Mouse (Mus musculus) brown adipose tissue, adult 24 weeks (tissue): ENCODE measurements around the gene Gm8362. TPM values are rescaled to one million over a fixed set of nuclear protein-coding genes. Genes with fewer than 3 reads are reported as not detected.
"Not testable (repeated sequence)": the region's sequence is repeated elsewhere in the genome, so short reads cannot be mapped to it uniquely, and the experiment has no call there.

Experiments used
- H3K27ac ChIP-seq: fragments of 200-500 bp; replicated peaks from 2 replicates; pipeline ENCODE4 v1.5.1; 2012; ENCODE audit warnings: low read depth, mild to moderate bottlenecking, low read length
- H3K4me1 ChIP-seq: fragments of 200-500 bp; 2 replicates; pipeline ENCODE4 v1.6.1; 2012; ENCODE audit warnings: low read length, mixed read lengths; ENCODE audit not compliant: control insufficient read depth, insufficient read depth, insufficient read length
- H3K4me3 ChIP-seq: fragments of 200-500 bp; 2 replicates; pipeline ENCODE4 v1.5.1; 2012; ENCODE audit warnings: low read depth, mild to moderate bottlenecking, low read length, moderate library complexity; ENCODE audit not compliant: insufficient read depth
- polyA plus RNA-seq: library from polyadenylated mRNA; stranded (reverse); fragments of >200 nt; gene quantifications from 2 replicates; pipeline ENCODE4 v1.2.4, GENCODE M21; 2012; ENCODE audit not compliant: missing spikeins, insufficient read depth, insufficient read length

Gene Gm8362
- polyA plus RNA-seq, result not detected in 2 replicates

DNA sequence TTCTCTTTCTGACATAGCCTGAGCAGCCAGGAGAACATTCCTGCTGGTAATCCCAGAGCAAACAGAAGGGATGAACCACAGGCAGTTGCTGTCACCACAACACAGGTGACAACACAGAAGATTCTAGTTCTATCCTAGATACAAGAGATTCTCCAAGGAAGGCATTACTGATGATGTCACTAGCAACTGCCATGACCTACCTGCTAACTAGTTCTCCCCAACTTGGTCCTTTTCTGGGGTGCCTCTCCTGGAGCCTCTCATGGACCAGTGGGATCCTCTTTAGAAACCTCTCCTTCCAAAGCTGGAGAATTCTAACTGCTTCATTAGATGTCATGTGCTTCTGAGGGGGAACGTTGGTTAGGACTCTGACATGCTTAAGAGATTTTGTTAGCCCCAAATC, at the start of gene Gm8362:
Gene Gm8362 (minus strand): TSS at position 101 of the 400 bp plus-strand sequence.
- not testable (repeated sequence) for H3K27ac ChIP-seq, H3K4me3 ChIP-seq, H3K4me1 ChIP-seq

DNA sequence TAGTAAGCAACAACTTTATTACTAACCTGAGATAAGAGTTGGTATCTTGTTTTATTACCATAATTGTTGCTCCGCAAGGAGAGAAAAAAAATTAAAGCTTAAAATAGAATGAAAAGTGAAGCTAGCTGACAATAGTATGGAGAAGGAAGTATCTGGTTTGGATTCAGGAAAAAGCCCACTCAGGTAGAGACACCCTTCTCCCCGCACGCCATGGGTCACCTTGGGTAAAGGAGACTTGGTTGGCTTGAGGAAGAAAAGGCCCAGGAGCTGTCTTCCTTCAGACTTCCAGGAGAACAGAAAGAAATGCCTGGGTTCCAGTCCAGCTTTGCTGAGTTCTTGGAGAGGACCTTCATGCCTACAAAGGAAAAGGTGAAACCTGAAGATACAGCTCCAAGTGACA, 49.1 kb upstream of the Gm8362 start:
- H3K27ac ChIP-seq, H3K4me3 ChIP-seq, H3K4me1 ChIP-seq: not testable (repeated sequence)

DNA sequence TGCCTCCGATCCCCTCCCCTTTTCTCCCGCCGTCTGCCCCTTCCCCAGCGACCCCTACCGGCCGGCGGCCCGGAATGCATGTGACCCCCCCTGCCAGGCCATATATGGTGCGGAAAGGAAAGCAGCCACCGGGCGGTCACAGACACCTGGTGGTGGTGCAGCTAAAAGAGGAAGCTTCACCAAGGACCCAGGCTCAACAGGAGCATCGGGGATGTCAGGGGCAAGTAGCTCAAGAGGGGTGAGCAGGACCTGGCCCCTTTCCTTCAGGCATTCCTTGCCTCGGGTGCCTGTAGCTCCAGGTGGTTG, 17.0 kb downstream of the Gm8362 start:
- not testable (repeated sequence) for H3K4me1 ChIP-seq, H3K4me3 ChIP-seq

DNA sequence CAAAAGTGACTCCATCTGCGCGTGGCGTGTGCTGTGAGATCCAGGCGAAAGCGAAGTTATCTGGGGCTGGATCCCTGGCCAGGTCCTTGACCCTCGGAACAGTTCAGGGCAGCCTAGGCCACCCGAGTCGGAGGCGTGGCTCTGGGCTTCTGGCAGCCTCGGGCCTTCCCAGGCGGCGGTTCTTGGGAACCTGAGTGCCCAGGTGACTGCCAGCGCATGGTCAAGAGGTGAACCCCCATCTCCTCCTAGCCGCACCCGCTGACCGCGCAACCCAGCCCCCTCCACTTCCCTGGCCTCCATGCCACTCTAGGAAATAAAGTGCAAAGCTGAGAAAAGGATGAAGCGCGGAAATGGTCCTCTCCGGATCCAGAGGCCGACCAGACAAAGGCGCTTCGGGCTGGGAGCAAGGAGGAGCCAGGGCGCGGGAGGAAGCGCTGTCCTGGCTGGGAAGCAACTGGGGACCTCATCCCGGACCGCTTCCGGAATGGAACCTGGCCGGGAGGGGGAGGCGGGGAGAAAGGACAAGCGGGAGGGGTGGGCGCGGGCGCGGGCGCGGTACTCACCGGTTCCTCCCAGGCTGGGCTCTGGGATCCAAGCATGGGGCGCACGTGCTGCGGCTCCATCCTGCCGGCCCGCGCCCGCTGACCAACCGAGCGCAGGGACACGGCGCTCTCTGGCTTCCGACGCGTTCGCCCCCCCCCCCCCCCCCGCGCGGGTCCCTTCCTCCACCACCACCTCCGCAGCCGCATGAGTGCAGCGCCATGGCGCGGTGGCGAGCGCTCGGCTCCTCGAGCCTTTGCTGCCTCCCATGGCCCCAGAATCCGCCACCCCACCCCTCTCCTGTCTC, 17.6 kb downstream of the Gm8362 start:
- peak overlapping the region; percentile 37; the same call in 1 of the 2 replicates for H3K27ac ChIP-seq
- not testable (repeated sequence) for H3K4me1 ChIP-seq
- H3K4me3 ChIP-seq, result peak overlapping the region; percentile 51

More for the DNA sequence above, 17.0 kb downstream of the Gm8362 start:
- not testable (repeated sequence) for H3K27ac ChIP-seq

DNA sequence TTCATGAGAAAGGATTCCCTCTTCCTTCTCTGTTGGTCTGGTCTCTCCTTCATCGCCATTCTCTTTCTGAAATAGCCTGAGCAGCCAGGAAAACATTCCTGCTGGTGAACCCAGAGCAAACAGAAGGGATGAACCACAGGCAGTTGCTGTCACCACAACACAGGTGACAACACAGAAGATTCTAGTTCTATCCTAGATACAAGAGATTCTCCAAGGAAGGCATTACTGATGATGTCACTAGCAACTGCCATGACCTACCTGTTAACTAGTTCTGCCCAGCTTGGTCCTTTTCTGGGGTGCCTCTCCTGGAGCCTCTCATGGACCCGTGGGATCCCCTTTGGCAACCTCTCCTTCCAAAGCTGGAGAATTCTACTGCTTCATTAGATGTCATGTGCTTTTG, 32.0 kb downstream of the Gm8362 start, which contains the start of gene Gm3636:
Gene Gm3636 (minus strand): TSS at position 101 of the 400 bp plus-strand sequence.
- H3K4me3 ChIP-seq, H3K27ac ChIP-seq, H3K4me1 ChIP-seq: not testable (repeated sequence)

DNA sequence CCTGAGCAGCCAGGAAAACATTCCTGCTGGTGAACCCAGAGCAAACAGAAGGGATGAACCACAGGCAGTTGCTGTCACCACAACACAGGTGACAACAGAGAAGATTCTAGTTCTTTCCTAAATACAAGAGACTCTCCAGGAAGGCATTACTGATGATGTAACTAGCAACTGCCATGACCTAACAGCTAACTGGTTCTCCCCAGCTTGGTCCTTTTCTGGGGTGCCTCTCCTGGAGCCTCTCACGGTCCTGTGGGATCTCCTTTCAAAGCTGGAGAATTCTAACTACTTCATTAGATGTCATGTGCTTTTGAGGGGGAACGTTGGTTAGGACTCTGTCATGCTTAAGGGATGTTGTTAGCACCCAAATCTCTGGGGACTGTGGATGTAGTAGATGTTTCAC, 54.1 kb downstream of the Gm8362 start, which contains the start of gene Gm8050:
Gene Gm8050 (minus strand): TSS at position 101 of the 400 bp plus-strand sequence.
- not testable (repeated sequence) for H3K4me1 ChIP-seq

More for the DNA sequence above, 54.1 kb downstream of the Gm8362 start, which contains the start of gene Gm8050:
- not testable (repeated sequence) for H3K4me3 ChIP-seq, H3K27ac ChIP-seq

Other genes with a start within 250 kb of the Gm8362 start
- gene Gm8356, start 237.1 kb downstream of the Gm8362 start, polyA plus RNA-seq, result not detected in 2 replicates
- gene Gm3629, start 183.8 kb downstream of the Gm8362 start, polyA plus RNA-seq, result not detected in 2 replicates
- not detected in 2 replicates for gene Gm3460, start 152.0 kb downstream of the Gm8362 start, polyA plus RNA-seq
- not detected in 2 replicates for gene Gm10251, start 90.2 kb downstream of the Gm8362 start, polyA plus RNA-seq
- gene Gm8050, start 54.2 kb downstream of the Gm8362 start, polyA plus RNA-seq, result not detected in 2 replicates
- gene Gm3636, start 32.1 kb downstream of the Gm8362 start, polyA plus RNA-seq, result not detected in 2 replicates
- gene Gm3642, start 65.9 kb upstream of the Gm8362 start, polyA plus RNA-seq, result not detected in 2 replicates
- gene Gm3667, start 115.6 kb upstream of the Gm8362 start, polyA plus RNA-seq, result not detected in 2 replicates
- not detected in 2 replicates for gene Gm6356, start 199.4 kb upstream of the Gm8362 start, polyA plus RNA-seq